Mouse (Mus musculus): ENCODE results near the gene Gm4778.

DNA sequence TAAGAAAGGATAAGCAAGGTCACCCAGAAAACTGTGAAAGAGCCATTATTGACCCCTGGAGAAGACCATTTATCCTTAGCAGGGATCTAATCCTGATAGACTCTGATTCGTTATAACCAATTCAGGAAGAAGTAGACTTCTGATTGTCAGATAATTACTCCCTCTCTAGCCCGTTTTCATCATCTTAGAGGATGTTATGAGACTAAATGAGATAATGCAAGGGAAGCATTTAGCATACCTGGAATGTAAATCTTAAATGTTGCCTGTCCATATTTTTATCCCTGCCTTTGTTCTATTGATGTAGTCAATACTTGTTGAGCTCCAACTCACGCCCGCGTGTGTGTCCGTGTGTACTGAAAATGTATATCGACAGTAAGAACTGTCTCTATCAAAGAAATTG, 46.7 kb downstream of the Gm4778 start:
- TF ChIP-seq CTCF (IDR thresholded peaks at IDR 0.05; ENCODE audit: low read depth) (no peak), EP300 (IDR thresholded peaks at IDR 0.05; ENCODE audit: low read depth) (no peak)
